Mouse (Mus musculus) cortical plate, adult 2 months (tissue): Measurements from ENCODE around the gene Smim20.

ENCODE experiments used
- CTCF ChIP-seq: fragments of 200-500 bp; IDR thresholded peaks from 2 replicates; pipeline ENCODE4 v1.5.1; 2011; ENCODE audit warnings: mild to moderate bottlenecking, control low read depth, low read length; ENCODE audit not compliant: insufficient read depth; ENCODE audit errors: extremely low read depth
- POLR2A ChIP-seq: fragments of 200-500 bp; IDR thresholded peaks from 2 replicates; pipeline ENCODE4 v1.6.1; 2011; ENCODE audit warnings: mild to moderate bottlenecking, low read length, control low read depth; ENCODE audit not compliant: insufficient read depth; ENCODE audit errors: extremely low read depth

DNA sequence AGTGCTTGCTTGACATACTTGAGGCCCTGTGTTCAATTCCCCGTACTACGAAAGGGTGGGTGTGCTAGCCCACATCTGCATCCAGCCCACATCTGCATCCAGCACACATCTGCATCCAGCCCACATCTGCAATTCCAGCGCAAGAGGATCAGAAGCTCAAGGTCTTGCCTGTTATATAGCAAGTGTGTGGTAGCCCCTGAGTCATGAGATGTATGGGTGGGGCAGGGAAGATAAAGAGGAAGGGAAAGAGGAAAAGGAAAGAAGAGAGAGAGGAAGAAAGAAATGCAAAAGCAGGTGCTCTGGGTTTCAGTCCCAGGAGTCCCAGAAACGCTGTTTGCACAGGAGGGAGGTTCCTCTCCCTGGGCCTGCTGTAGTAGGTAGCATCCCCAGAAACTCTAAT, 15.6 kb downstream of the Smim20 start:
- TF ChIP-seq CTCF (no peak), POLR2A (no peak)
